Mouse (Mus musculus) neural tube, embryonic 13.5 days (tissue): ENCODE data around the gene Syndig1. TPM values are rescaled to one million over a fixed set of nuclear protein-coding genes. Genes with fewer than 3 reads are reported as not detected.

Experiments
- polyA plus RNA-seq: library from polyadenylated mRNA; unstranded; fragments of >200 nt; fragmentation: Nextera tagmentation; extraction: Ambion mirVana; gene quantifications from 2 replicates; pipeline ENCODE4 v1.2.1, GENCODE M21; 2015

Gene Syndig1
- polyA plus RNA-seq, 1 experiment from 2014 or later = 35.7 TPM

Other genes starting within 250 kb of the Syndig1 start
- gene C530025M09Rik, start 2.0 kb downstream of the Syndig1 start, polyA plus RNA-seq = 1.4 and 1.8 TPM in 2 replicates